Mouse (Mus musculus) urinary bladder, postnatal 10 days (tissue): Measurements from ENCODE around the gene Hist2h4.
"Not testable (repeated sequence)": the region's sequence is repeated elsewhere in the genome, so short reads cannot be mapped to it uniquely, and the experiment has no call there.

Experiments
- DNase-seq: peaks from one replicate; pipeline ENCODE4 v3.0.0; 2022; ENCODE audit warnings: low spot score

Hist2h4 gene

DNA sequence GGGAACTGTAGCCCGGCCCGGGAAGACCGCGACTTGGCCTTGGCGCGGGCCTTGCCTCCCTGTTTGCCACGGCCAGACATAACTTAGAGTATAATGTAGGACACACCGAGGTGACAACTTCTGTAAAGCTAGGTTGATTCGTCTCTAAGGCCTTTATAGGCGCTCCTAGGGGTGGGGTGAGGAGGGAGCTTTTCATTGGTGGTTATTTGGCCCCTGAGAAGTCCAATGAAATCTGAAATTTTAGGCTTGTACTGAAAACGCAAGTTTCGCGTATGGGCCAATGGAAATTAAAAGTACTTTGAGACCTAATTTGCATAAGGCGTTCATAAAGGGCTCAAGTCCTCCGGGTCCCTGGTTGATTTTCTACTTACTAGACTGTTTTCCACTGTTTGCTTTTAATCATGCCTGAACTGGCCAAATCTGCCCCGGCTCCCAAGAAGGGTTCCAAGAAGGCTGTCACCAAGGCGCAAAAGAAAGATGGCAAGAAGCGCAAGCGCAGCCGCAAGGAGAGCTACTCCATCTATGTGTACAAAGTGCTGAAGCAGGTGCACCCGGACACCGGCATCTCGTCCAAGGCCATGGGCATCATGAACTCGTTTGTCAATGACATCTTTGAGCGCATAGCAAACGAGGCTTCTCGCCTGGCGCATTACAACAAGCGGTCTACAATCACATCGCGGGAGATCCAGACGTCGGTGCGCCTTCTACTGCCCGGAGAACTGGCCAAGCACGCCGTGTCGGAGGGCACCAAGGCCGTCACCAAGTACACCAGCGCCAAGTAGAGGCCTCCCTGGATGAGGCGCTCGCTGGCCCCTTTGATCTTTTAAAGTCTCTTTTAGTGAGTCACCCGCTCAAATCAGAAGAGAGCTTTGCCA is 42.1 kb downstream of the Hist2h4 start, which contains the start of the genes Hist2h2ac and Hist2h2be:
Gene Hist2h2ac (minus strand): TSS at position 116 of the 875 bp plus-strand sequence.
Gene Hist2h2be (plus strand): TSS at position 355 of the 875 bp plus-strand sequence.
- DNase-seq: peak; percentile 17

- DNase-seq: not testable (repeated sequence)
Observed at GRCm38 (mm10) chr3:96220131-96220764, 42.9 kb downstream of the Hist2h4 start.

GRCm38 (mm10) chr3:96219661-96220130 is 43.4 kb downstream of the Hist2h4 start, which contains the start of the genes Bola1 and Hist2h2ab:
Gene Bola1, minus strand, starts transcription at chr3:96219709.
Gene Hist2h2ab, plus strand, starts transcription at chr3:96219865.
- peak; percentile 17 for DNase-seq

- no peak for DNase-seq
Observed at GRCm38 (mm10) chr3:96219191-96219641, 43.9 kb downstream of the Hist2h4 start.
